Mouse (Mus musculus): Measurements from ENCODE around the gene Tnfaip2.
A peak's percentile ranks its signal among the peaks of the same experiment; 100 is the strongest.

Gene Tnfaip2

DNA sequence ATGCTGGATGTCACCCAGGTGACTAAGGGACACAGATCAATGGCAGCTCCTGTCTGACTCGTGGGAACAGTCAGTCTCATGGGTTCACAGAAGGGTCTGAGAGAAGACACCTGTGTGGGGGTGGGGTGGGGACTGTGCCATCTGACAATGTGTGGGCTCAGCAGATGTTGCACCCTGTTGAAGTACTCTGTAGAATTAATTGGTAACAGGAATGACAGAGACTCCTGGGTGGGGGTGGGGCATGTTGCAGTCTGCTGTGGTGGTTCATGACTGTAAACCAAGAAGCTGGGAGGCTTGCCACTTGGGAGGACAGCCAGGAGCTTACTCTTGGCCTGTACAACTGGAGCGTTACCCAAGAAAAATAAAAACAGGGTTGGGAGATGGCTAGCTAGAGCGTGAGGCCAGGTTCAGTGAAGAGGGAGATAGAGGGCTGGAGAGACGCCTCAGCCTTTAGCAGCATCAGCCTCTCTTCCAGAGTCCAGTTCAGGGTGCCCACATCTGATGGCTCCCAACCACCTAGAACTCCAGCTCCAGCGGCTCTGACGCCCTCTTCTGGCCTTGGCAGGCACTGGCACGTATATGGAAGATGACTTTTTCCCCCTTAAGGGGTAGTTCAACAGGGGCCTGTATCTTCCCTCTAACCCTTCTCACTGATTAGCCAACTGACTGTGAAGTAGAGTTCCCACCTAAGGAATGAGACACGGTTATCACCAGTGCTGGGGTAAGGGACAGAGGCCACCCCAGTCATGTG lies 32.8 kb downstream of the Tnfaip2 start:
- peak in 1 of 2 experiments; percentile 69 for DNase-seq (ENCODE audit: low spot score in 2 of 2)

DNA sequence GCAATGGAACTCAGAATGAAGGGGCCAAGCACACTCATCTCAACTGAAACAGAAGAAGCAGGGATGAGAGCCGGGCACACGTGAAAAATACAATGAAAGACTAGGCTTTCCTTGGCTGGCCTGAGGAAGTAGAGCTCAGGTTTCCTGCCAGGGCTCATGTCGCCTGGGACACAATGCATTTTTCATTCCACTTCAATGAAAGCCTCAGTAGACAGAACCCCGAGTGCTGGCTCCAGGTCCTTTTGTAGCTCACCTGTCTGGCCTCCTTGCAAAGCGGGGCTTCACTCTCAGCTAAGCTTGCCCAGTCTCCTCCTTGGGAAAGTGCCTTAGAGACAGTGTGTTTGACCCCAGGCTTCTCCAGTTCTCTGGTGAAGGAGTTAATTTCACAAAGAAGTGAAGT lies 36.7 kb downstream of the Tnfaip2 start:
- DNase-seq (ENCODE audit: low spot score in 2 of 2), result no peak

DNA sequence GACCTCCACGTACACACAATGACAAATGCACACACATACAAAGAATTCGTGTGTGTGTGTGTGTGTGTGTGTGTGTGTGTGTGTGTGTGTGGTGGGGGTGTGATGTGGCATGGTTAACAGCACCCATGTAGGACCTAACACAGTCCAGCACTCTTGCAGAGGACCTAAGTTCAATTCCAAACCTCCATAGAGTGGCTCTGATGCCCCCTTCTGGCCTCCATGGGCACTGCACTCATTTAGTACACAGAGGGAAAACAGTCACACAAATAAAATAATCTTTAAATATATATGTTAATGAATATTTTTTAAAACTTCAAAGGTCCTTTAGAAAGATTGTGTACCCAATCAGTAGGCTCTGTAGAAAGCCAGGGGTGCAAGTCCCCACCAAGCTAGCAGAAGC lies 37.6 kb downstream of the Tnfaip2 start:
- DNase-seq (ENCODE audit: low spot score in 2 of 2), result peak in 1 of 2 experiments; percentile 59

DNA sequence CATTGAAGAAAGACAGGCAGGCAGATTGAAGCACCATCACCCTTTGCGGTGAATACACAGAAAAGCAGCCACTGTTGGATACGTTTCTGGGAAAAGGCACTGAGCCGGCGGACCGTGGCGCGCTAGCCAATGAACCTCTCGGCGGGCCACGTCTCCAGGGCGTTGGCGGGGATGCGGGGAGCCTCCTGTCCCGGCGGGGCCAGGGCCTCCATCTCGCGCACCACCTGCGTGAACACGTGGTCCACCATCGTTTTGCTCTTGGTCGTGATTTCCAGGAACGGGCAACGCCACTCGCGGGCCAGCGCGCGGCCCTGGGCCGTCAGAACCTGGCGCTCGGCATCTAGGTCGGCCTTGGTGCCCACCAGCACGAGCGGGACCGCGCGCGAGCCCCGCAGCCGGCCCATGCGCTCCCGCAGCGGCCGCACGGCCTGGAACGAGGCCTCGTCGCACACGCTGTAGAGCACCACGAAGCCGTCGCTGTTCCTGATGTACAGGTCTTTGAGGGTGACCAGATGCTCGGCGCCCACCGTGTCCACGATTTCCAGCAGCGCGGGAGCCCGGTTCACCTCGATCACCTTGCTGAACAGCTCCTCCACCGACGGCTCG lies 42.9 kb downstream of the Tnfaip2 start:
- no peak for DNase-seq (ENCODE audit: low spot score in 2 of 2)

DNA sequence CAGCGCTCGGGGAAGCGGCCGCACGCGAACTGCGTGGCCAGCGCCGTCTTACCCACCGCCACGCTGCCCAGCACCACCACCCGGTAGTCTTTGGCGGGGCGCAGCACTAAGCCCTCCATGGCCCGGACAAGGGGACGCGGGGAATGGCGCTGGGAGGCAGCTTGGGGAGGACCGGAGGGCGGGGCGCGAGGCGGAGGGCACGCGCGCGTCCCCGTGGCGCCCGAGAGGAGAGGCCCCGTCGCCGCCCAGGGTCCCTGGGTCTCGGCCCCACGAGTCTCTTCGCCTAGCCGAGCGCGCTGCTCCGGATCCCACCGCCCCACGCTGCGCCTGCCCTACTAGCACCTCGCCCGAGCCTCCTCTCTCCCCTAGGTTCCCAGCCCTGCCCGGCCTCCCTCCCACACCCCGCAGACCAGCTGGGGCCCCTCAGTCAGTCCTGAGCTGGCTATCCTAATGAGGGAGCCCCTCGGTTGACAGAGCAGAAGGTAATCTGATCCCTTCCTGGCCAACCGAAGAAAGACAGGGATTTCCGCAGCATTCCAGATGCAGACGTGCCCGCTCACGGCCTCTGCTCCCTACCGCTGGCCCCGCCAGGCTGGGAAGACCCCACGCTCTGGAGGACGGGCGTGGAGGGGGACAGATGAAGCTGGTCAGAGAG lies 43.5 kb downstream of the Tnfaip2 start, which contains the start of gene Gm266:
TSS of gene Gm266 (minus strand) at position 172 of the 655 bp plus-strand sequence.
- no peak for DNase-seq (ENCODE audit: low spot score in 2 of 2)

DNA sequence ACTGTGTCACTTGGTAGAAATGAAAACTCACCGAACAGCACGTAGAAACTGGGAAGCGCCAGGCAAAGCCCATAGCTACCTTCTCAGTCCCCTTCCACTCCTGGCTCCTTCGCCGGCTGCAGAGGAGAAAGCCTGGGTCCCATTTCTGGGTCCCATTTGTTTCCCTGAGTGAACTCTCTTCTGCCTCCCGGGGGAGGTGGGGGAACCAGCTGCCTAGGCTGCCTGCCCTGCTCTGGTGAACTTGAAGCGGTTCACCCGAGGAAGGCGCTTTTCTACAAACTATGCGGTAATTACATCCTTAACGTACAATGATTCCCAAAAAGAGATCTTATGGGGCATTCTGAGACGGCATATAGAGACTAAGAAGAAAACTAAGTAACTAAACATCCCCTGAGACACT lies 44.2 kb downstream of the Tnfaip2 start:
- DNase-seq (ENCODE audit: low spot score in 2 of 2), result no peak

DNA sequence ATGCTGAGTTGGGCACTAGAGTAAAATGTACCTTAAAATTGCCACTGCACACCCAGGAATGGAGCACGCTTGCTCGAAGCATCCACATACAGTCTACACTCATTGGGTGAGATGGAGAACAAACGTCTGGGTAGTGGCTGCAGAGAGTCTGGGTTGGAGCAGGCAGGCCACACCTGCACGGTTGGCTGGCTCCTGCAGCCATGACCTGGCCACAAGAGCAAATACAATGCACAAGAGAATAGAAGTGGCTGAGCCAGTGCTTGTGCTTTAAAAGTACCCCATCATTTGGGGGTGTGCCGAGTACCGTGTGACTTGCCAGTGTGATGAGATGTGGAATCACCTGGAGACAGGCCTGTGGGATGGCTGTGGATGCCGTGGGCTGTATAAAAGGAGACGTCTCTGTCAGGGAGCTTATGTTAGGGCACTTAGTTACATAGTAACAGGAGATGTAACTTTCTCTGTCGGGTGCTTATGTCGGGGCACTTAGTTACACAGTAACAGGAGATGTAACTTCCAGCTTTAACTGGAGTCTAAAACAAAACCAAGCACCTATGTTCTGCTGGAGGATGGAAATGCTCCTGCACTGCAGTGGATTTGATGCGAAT lies 47.1 kb downstream of the Tnfaip2 start:
- DNase-seq (ENCODE audit: low spot score in 2 of 2), result no peak

DNA sequence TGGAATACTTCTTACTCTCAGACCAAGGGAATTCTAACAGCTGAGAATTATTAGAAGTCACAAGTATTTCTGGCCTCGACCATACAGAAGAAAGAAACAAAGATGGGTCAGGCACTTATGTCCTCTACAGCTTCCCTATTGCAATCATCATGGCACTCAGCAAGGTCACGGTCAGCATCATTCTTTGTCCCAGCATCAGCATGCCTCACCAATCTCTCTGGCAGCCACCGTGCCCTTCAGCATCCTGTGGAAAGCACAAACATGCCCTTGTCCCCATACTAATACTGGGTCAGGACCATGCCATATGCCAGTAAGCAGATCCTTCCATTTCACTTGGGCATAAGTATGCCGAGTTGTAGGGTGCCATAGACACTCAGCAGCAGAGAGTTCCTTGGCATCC lies 52.7 kb downstream of the Tnfaip2 start:
- DNase-seq (ENCODE audit: low spot score in 2 of 2), result no peak

DNA sequence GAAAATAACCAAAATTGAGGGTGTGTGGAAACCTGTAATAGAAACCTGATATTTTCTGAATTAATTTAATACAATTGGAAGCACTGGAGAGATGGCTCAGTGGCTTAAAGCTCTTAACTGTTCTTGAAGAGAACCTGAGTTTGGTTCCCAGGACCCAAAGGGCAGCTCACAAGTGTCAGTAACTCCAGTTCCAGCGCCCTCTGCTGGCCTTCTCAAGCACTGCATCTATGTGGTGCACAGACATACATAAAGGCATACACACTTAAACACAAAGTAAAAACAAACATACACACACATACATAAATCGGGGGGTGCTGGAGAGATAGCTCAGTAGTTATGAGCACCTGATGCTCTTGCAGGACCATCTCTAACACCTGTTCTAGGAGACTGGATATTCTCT lies 54.8 kb downstream of the Tnfaip2 start:
- DNase-seq (ENCODE audit: low spot score in 2 of 2), result no peak

DNA sequence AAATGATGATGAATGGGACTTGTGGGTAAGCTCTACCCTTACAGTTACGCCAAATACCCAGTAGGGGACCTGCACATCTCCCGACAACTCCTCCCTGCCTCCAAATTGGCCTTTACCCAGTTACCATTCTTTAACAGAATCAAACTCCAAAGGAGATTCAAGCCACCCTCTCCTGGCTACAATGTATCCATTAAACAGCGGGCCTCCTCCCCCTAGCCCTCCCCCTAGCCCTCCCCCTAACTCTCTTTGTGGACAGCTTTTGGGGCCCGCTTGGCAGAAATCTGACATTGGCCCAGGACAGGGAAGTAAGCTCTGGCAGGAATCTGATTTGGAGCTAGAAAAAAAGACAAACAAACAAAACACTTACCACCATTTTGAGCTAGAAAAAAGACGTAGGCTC lies 57.3 kb downstream of the Tnfaip2 start:
- no peak for DNase-seq (ENCODE audit: low spot score in 2 of 2)

DNA sequence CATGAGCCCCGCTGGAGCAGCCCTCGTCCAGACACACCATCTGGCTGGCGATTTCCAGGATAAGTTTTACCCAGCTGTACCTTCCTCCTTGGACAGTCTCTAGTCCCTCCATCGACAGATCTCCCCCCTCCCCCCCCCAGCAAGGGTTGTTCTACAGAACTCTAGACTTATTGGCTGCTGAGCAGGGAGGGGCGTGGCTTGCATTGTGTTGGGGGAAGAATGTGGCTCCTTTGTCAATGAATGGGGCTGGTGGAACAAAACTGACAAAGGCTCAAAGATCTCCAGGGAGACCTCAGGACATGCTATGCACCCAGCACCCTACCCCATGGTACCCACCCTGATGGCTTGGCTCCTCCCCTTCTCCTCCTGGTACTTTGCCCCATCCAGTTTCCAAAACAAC lies 58.5 kb downstream of the Tnfaip2 start:
- no peak for DNase-seq (ENCODE audit: low spot score in 2 of 2)

DNA sequence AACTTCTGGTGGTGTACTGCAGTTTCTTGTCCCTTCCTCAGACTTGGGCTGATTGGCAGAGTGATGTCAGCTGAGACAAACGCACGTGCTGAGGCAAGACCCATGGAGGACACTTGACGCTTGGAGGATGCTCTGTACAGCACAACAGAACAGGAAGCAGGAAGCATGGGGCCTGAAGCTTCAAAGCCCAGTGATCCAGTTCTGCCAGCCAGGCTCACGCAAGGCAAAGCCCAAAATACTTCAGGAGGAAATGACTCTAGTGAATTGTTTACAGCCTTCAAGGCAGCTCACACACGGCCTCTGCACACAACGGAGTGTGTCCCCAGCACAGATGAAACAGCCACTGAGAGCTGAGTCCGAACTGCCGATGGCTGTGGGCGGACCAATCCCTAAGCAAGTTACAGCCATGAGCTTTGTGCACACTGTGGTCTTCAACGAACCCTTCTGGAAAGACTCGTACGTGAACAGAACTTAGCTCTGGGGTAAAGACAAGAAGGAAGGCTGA lies 60.8 kb downstream of the Tnfaip2 start:
- no peak for DNase-seq (ENCODE audit: low spot score in 2 of 2)

DNA sequence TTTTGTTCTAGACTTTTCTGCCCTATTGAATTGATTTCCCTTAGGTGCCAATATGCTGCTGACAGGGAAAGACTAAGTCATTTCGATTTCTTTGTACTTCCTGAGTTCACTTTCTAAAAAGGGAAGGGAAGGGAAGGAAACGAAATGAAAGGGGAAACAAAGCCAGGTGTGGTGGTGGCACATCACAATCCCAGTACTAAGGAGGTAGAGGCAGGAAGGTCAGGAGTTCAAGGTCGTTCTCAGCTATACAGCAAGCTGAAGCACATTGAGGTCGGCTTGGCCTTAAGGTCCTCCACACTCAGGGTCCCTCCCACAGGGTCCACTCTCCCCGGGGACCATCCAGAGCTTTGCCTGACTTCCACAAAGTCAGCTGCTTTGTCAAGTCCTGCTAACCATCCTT lies 61.3 kb downstream of the Tnfaip2 start:
- DNase-seq (ENCODE audit: low spot score in 2 of 2), result no peak
